Mouse (Mus musculus) stomach, postnatal 0 days (tissue): ENCODE data around the gene Bcl2a1b.
"Not testable (repeated sequence)": the region's sequence is repeated elsewhere in the genome, so short reads cannot be mapped to it uniquely, and the experiment has no call there.

Experiments used
- CTCF ChIP-seq: IDR thresholded peaks from 2 replicates; pipeline ENCODE4 v1.5.1; 2016; ENCODE audit warnings: antibody characterized with exemption, low read depth, mild to moderate bottlenecking, moderate library complexity
- EP300 ChIP-seq: optimal IDR thresholded peaks from 2 replicates; pipeline ENCODE3; 2016; ENCODE audit warnings: antibody characterized with exemption

GRCm38 (mm10) chr9:89197509-89197908 is 1.5 kb upstream of the Bcl2a1b start:
- not testable (repeated sequence) for TF ChIP-seq EP300, CTCF
